Mouse (Mus musculus) T-helper 17 cell (primary cell): ENCODE data around the gene Snrnp70.

ENCODE experiments used
- in situ Hi-C, 2 experiments: fragments of 300-600 bp; cut with MboI, MseI; formaldehyde crosslinking; loops; 1 replicate in 1 of 2; 2 replicates in 1 of 2; pipeline ENCODE4 v1.15.1; 2025; ENCODE audit warnings: high pct_unique_total_duplicates in 2 of 2

Snrnp70 gene

GRCm38 (mm10) chr7:45409497-45410163 lies 14.1 kb upstream of the Snrnp70 start:
- in situ Hi-C loops, result no loop called here

GRCm38 (mm10) chr7:45408949-45409348 lies 13.4 kb upstream of the Snrnp70 start:
- in situ Hi-C loops, result no loop called here

- in situ Hi-C loops, result no loop called here
Measured at GRCm38 (mm10) chr7:45408351-45408750, 12.8 kb upstream of the Snrnp70 start.

GRCm38 (mm10) chr7:45407836-45408235 lies 12.3 kb upstream of the Snrnp70 start:
- in situ Hi-C loops, result no loop called here

GRCm38 (mm10) chr7:45406157-45407156 lies 10.9 kb upstream of the Snrnp70 start:
- in situ Hi-C loops, result no loop called here

GRCm38 (mm10) chr7:45405091-45406075 lies 9.8 kb upstream of the Snrnp70 start, which contains the start of gene Kcna7:
TSS of gene Kcna7 (plus strand) at chr7:45405653.
- in situ Hi-C loops, result no loop called here

- in situ Hi-C loops, result no loop called here
Measured at GRCm38 (mm10) chr7:45403532-45404261, 8.2 kb upstream of the Snrnp70 start.

- in situ Hi-C loops, result no loop called here
Measured at GRCm38 (mm10) chr7:45401521-45402085, 6.1 kb upstream of the Snrnp70 start.

GRCm38 (mm10) chr7:45396787-45397186 lies 1.2 kb upstream of the Snrnp70 start:
- in situ Hi-C loops, result loop anchor here in 1 of 2 experiments (25.0 kb wide), 1 partner anchor 1391 kb away; the partner anchor contains the start of genes Gtf2h1 and Hps5

- in situ Hi-C loops, result loop anchor here in 1 of 2 experiments (25.0 kb wide), 1 partner anchor 1391 kb away; the partner anchor contains the start of genes Gtf2h1 and Hps5
Measured at GRCm38 (mm10) chr7:45396337-45396775, 814 bp upstream of the Snrnp70 start.

GRCm38 (mm10) chr7:45395129-45395541 lies 407 bp downstream of the Snrnp70 start:
- in situ Hi-C loops, result loop anchor here in 1 of 2 experiments (25.0 kb wide), 1 partner anchor 1392 kb away; the partner anchor contains the start of genes Gtf2h1 and Hps5

GRCm38 (mm10) chr7:45386077-45386476 lies 9.5 kb downstream of the Snrnp70 start:
- in situ Hi-C loops, result loop anchor here in 1 of 2 experiments (25.0 kb wide), 1 partner anchor 1401 kb away; the partner anchor contains the start of genes Gtf2h1 and Hps5

GRCm38 (mm10) chr7:45376057-45376456 lies 19.5 kb downstream of the Snrnp70 start:
- in situ Hi-C loops, result loop anchor here in 1 of 2 experiments (25.0 kb wide), 1 partner anchor 1411 kb away; the partner anchor contains the start of genes Gtf2h1 and Hps5

- in situ Hi-C loops, result loop anchor here in 1 of 2 experiments (25.0 kb wide), 1 partner anchor 1413 kb away; the partner anchor contains the start of genes Gtf2h1 and Hps5
Measured at GRCm38 (mm10) chr7:45374620-45375019, 20.9 kb downstream of the Snrnp70 start.

GRCm38 (mm10) chr7:45372371-45372770 lies 23.2 kb downstream of the Snrnp70 start:
- in situ Hi-C loops, result no loop called here

- in situ Hi-C loops, result no loop called here
Measured at GRCm38 (mm10) chr7:45370475-45371311, 24.8 kb downstream of the Snrnp70 start, which contains the start of gene Lin7b. TSS of gene Lin7b (minus strand) at chr7:45370583.

GRCm38 (mm10) chr7:45369836-45370474 lies 25.6 kb downstream of the Snrnp70 start:
- in situ Hi-C loops, result no loop called here
